10 mouse cellular contexts compared by ENCODE assay signal in genomic region chr11:115160883-115161577, GRCm38 (mm10). TPM values are rescaled to one million over a fixed set of nuclear protein-coding genes. Genes with fewer than 3 reads are reported as not detected.
A peak's percentile ranks its signal among the peaks of the same experiment; 100 is the strongest.
DNase-seq lines count a peak whose midpoint lies in the region; ATAC-seq lines count a peak whose summit lies in the region.
"Had no signal": no experiment of that assay in that cellular context is flagged by ENCODE, and none has a peak within 500 bp of the region (broad histone marks: within the 10 kb centered on the region; RNA-seq: fewer than 3 reads in every experiment).

No protein-coding gene starts in this region.

- no peaks in the 10 kb centered on the region for H3K36me3 ChIP-seq in hindbrain, embryonic 10.5 days
- H3K36me3 ChIP-seq in hindbrain, embryonic 13.5 days: no peaks in the 10 kb centered on the region
- H3K36me3 ChIP-seq: limb, embryonic 15.5 days had no signal

- H3K27ac ChIP-seq in hindbrain, embryonic 10.5 days: no peak overlapping the region
- no peak overlapping the region for H3K27ac ChIP-seq in hindbrain, embryonic 13.5 days
- H3K27ac ChIP-seq: limb, embryonic 15.5 days had no signal

- 32% methylated on average over 10 of the region's 10 CpGs for WGBS in hindbrain, embryonic 10.5 days
- WGBS in hindbrain, embryonic 13.5 days: 30% methylated on average over 10 of the region's 10 CpGs

- DNase-seq in hindbrain, embryonic 10.5 days (ENCODE audit: low spot score): peak; percentile 79
- peak; percentile 75 for DNase-seq in CD4-positive helper T cell, adult 2 months (ENCODE audit: low read depth, low spot score)
- peak; percentile 52 to 73 for DNase-seq in adrenal gland, postnatal 4 days (ENCODE audit: low spot score in 2 of 2)
- DNase-seq in forelimb bud, embryonic 11.5 days (ENCODE audit: low read depth, low spot score): peak; percentile 58
- DNase-seq in layer of hippocampus, postnatal 36 days: peak; percentile 53 to 62
- peak; percentile 70 to 84 for DNase-seq in natural killer cell, adult 2 months (ENCODE audit: low spot score in 2 of 2)
- peak; percentile 99 for DNase-seq in thymus, postnatal 4 days

- H3K4me2 ChIP-seq in hindbrain, embryonic 13.5 days: no peak overlapping the region
- H3K4me2 ChIP-seq: limb, embryonic 15.5 days had no signal

- H3K9ac ChIP-seq in hindbrain, embryonic 13.5 days: no peak overlapping the region
- H3K9ac ChIP-seq: limb, embryonic 15.5 days had no signal

- H3K27me3 ChIP-seq in hindbrain, embryonic 10.5 days (ENCODE audit: insufficient read depth, poor library complexity, severe bottlenecking): peaks cover 75% of the 10 kb centered on the region
- peaks cover 89% of the 10 kb centered on the region for H3K27me3 ChIP-seq in hindbrain, embryonic 13.5 days

- H3K9me3 ChIP-seq in hindbrain, embryonic 10.5 days: no peaks in the 10 kb centered on the region
- no peaks in the 10 kb centered on the region for H3K9me3 ChIP-seq in hindbrain, embryonic 13.5 days
- H3K9me3 ChIP-seq: limb, embryonic 15.5 days had no signal

- H3K4me1 ChIP-seq in hindbrain, embryonic 10.5 days (replicated peaks): peaks cover 68% of the 10 kb centered on the region
- H3K4me1 ChIP-seq in hindbrain, embryonic 13.5 days (replicated peaks): peaks cover 55% of the 10 kb centered on the region

- no peak for ATAC-seq in hindbrain, embryonic 13.5 days (ENCODE audit: low FRiP score)

- H3K4me3 ChIP-seq in hindbrain, embryonic 10.5 days: no peak overlapping the region
- H3K4me3 ChIP-seq in hindbrain, embryonic 13.5 days: no peak overlapping the region
- H3K4me3 ChIP-seq: limb, embryonic 15.5 days had no signal

RNA-seq across cellular contexts. Expression of gene Slc9a3r1, which starts 2.1 kb away (rescaled TPM):
- 39.6 and 49.8 TPM in 2 replicates for polyA plus RNA-seq in hindbrain, embryonic 10.5 days (2016; fragmentation: Nextera tagmentation; extraction: Ambion mirVana)
- 42.2 and 55.2 TPM in 2 replicates for polyA plus RNA-seq in hindbrain, embryonic 13.5 days (2015; fragmentation: Nextera tagmentation; extraction: Ambion mirVana)
- 10 to 100 TPM; 28.9 to 37.6 TPM for total RNA-seq in adrenal gland, postnatal 4 days (2021)
- total RNA-seq in layer of hippocampus, postnatal 36 days (2021): 10 to 100 TPM; 72.1 to 73.7 TPM

RNA-seq across cellular contexts. Expression of gene Tmem104, which starts 26.3 kb away (rescaled TPM):
- 6.9 and 10.6 TPM in 2 replicates for polyA plus RNA-seq in hindbrain, embryonic 10.5 days (2016; fragmentation: Nextera tagmentation; extraction: Ambion mirVana)
- polyA plus RNA-seq in hindbrain, embryonic 13.5 days (2015; fragmentation: Nextera tagmentation; extraction: Ambion mirVana): 11.2 and 12.1 TPM in 2 replicates
- total RNA-seq in adrenal gland, postnatal 4 days (2021): 10 to 100 TPM; 11.9 to 12.0 TPM
- 10 to 100 TPM; 16.7 to 19.1 TPM for total RNA-seq in layer of hippocampus, postnatal 36 days (2021)

RNA-seq across cellular contexts. Expression of gene Nat9, which starts 26.6 kb away (rescaled TPM):
- 18.7 and 24.3 TPM in 2 replicates for polyA plus RNA-seq in hindbrain, embryonic 10.5 days (2016; fragmentation: Nextera tagmentation; extraction: Ambion mirVana)
- 21.5 and 22.0 TPM in 2 replicates for polyA plus RNA-seq in hindbrain, embryonic 13.5 days (2015; fragmentation: Nextera tagmentation; extraction: Ambion mirVana)
- total RNA-seq in adrenal gland, postnatal 4 days (2021): 10 to 100 TPM; 21.6 to 22.1 TPM
- 10 to 100 TPM; 21.7 to 24.1 TPM for total RNA-seq in layer of hippocampus, postnatal 36 days (2021)

RNA-seq across cellular contexts. Expression of gene Cd300lf, which starts 27.2 kb away (rescaled TPM):
- 0.11 TPM in 1 of 2 replicates, not detected in the other for polyA plus RNA-seq in hindbrain, embryonic 10.5 days (2016; fragmentation: Nextera tagmentation; extraction: Ambion mirVana)
- polyA plus RNA-seq in hindbrain, embryonic 13.5 days (2015; fragmentation: Nextera tagmentation; extraction: Ambion mirVana): 0.12 and 0.27 TPM in 2 replicates
- total RNA-seq in adrenal gland, postnatal 4 days (2021): 1 to 10 TPM; 2.0 to 2.2 TPM
- under 1 TPM; 0.22 to 0.58 TPM for total RNA-seq in layer of hippocampus, postnatal 36 days (2021)
- total RNA-seq: common myeloid progenitor, adult 5-6 weeks had no signal
